Mouse (Mus musculus): ENCODE measurements around the gene Nlrc4. TPM values are rescaled to one million over a fixed set of nuclear protein-coding genes. Genes with fewer than 3 reads are reported as not detected.
"Not testable (repeated sequence)": the region's sequence is repeated elsewhere in the genome, so short reads cannot be mapped to it uniquely, and the experiment has no call there.

Gene Nlrc4
- total RNA-seq (2021), result under 1 TPM; 0.22 to 0.36 TPM
- long read RNA-seq, experiment 1, partial matches to known transcripts, result 1 of 1 reads
- long read RNA-seq, experiment 1, other reads (novel, unspliced or antisense), result 0 of 1 reads
- long read RNA-seq, experiment 2, result 0 reads

- peak in 1 of 2 experiments; percentile 10 for DNase-seq
These were observed at the start of gene Nlrc4 for GRCm38 (mm10) chr17:74458711-74459408. Gene Nlrc4, minus strand, starts transcription at chr17:74459142.

DNA sequence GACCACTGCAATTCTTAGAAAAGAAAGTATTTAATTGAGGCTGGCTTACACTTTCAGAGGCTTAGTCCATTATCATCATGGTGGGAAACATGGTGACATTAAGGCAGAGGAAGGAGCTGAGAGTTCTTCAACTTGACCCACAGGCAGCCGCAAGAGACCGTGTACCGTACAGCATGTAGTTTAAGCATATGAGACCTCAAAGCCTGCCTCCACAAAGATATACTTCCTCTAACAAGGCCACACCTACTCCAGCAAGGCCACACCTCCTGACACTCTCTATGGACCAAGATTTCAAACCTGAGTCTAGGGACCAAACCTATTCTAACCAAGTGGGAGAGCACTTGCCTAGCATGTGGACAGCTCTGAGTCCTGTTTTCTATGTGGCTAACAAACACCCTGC is 49.7 kb upstream of the Nlrc4 start:
- no peak for DNase-seq

GRCm38 (mm10) chr17:74507934-74508333 is 49.0 kb upstream of the Nlrc4 start:
- no peak for DNase-seq

- DNase-seq, result no peak
These were observed 42.1 kb upstream of the Nlrc4 start for GRCm38 (mm10) chr17:74501085-74501484.

GRCm38 (mm10) chr17:74500204-74500603 is 41.3 kb upstream of the Nlrc4 start:
- no peak for DNase-seq

- DNase-seq, result no peak
These were observed 32.6 kb upstream of the Nlrc4 start for GRCm38 (mm10) chr17:74491565-74491964.

DNA sequence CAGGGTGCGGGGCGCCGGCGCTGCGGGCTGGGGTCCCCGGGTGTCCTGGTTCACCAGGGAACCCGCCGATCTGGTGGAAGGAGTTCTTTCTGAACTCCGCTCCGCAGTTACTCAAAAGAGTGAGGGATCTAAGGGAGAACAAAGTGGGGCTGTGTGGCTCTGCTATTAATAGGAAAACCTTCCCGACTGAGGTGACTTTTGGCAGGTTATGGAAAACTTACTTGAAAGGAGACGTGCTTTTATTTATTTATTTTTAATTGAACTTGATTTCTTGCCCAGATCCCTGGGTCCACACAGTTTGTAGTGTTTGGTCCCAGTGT is 30.9 kb upstream of the Nlrc4 start:
- no peak for DNase-seq

DNA sequence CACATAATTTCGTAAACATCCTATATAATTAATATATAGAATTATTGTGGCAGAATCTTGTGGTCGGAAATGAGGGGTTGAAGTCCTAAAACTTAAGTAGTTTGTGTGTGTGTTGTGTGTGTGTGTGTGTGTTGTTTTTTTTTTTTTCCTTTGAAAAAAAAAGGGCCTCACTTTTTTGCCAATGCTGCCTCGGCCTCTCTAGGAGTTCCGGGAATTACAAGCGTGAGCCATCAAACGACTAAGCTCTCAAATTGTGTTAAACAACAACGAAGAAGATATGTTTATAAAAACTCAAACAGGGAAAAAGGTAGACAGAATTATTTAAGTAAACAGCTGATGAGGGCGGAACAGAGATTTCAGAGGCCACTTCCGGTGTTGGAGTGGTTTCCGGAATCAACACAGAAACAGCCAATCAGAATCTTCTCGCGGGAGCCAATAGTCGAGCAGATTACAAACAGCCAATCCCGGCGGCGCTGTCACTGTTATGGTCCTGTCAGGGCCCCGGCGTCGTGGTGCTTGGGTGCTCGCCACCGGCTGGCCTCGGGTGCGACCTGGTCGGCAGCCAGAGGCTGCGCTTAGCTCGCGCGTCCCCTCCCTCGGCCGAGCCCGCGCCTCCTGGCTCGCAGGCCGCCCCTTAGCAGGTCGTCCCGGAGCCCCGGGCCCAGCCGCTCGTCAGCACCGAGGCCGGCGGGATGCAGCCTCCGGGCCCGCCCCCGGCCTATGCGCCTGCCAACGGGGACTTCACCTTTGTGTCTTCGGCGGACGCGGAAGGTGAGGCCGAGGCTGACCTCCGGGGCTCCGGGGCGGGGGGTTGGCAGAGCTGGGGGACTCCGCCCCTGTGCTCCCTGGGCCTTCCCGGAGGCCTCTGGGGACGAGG is 30.3 kb upstream of the Nlrc4 start, which contains the start of gene Yipf4:
Yipf4 (plus strand) TSS at position 470 of the 877 bp plus-strand sequence.
- peak; percentile 98 to 99 for DNase-seq

DNA sequence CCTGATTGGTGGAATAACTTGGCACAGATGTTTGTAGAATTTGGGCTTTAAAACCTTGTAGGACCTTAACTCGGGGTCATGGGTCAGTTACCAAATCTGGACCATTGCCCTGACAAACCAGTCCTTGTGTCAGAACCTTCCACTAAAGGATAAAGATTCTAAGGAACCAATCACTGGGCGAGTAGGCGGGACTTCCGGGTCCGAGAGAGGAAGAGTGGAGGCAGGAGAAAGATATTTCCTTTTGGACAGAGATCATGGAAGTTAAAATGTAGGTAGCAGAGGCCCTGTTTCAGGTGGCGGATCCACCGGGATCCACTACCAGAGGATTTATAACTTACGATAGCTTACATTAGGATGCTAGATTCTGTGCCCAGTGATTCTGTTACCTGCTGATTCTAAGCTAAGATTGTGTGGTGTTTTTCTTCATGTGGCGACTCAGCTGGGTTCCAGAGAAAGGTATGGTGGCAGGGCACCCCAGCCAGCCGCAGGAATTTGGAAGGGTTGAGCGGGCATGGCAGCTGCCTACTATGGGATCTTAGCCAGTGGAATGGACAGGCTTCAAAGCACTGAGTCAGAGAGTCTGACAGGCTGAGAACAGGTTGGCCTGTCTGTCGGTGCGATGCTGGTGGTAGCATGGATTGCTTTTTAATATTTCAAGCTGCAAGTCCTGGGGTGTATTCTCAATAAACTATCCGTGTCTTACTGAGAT is 21.6 kb upstream of the Nlrc4 start:
- no peak for DNase-seq

DNA sequence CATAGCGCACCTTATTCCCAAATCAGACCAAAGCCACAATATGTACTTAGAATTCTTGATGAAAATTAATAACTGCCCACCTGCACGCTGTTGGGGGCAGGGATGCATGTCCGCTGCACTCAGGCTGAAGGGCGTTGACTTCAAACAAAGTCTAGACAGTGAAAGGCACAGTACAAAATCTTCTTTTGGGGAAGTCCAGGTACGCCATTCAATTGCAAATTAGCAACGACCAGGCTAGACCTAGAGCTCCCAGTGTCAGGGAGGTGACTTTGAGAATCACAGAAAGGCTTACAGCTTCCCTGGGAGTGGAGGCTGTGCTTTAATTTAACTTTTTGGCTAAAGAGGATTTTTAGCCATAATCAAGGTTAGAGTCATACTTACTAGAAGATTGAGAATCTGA is 11.2 kb upstream of the Nlrc4 start:
- DNase-seq, result not testable (repeated sequence)

- DNase-seq, result not testable (repeated sequence)
These were observed 9.0 kb upstream of the Nlrc4 start for GRCm38 (mm10) chr17:74467981-74468380.

GRCm38 (mm10) chr17:74463510-74463909 is 4.6 kb upstream of the Nlrc4 start:
- DNase-seq, result no peak

- no peak for DNase-seq
These were observed 817 bp downstream of the Nlrc4 start for GRCm38 (mm10) chr17:74457972-74458677.

- no peak for DNase-seq
These were observed 2.1 kb downstream of the Nlrc4 start for GRCm38 (mm10) chr17:74456825-74457224.

- no peak for DNase-seq
These were observed 3.5 kb downstream of the Nlrc4 start for GRCm38 (mm10) chr17:74455426-74455825.

DNA sequence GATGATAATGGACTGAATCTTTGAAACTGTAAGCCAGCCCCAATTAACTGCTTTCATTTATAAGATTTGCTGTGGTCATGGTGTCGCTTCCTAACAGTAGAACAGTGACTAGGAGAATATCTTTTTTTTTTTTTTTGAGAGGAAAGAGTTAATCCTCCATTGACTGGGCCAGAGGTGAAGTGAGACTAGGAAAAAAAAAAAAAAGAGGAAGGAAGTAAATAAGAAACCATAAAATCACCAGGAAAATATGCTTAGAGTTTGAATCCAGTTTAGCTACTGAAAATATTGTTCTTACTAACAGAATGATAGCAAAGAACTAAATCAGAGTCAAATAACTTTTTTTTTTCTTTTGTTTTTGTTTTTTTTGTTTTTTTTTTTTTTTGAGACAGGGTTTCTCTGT is 4.3 kb downstream of the Nlrc4 start:
- no peak for DNase-seq

DNA sequence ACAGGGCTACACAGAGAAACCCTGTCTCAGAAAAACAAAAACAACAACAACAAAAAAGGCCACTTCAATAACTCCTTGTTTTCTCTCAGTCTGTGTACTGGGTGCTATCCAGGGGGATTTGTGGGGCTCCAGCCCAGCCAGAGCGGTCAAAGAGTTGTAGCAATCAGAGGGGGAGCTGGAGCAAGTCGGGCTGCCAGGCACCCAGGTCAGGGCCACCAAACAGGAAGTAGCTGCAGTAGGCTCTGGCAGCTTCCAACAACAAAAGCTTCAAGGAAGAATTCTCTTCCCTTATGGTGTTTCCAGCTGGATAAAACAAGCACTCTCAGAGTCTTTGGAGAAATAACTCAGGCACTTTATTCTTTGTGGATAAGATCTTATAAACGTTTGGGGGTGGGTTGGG is 5.0 kb downstream of the Nlrc4 start:
- DNase-seq, result no peak

GRCm38 (mm10) chr17:74449776-74450175 is 9.2 kb downstream of the Nlrc4 start:
- no peak for DNase-seq

DNA sequence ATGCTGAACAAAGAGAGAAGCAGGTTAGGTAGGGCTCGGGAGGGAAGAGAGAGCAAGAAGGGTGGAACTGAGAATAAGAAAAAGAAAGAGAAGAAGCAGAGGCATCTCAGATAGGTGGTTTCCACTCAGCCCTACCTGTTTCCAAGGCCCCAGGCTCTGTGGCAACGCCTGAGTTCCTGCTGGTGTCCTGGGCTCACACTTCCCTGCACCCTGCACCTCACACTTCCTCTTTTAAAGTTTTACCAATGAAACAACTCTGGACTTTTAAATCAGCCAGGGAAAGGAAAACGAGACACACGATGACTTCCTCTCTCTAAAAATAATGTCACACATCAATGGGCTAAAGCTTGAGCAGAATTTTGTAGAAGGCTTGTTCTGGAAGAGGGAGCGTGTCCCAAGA is 18.5 kb downstream of the Nlrc4 start:
- DNase-seq, result peak in 1 of 2 experiments; percentile 14

DNA sequence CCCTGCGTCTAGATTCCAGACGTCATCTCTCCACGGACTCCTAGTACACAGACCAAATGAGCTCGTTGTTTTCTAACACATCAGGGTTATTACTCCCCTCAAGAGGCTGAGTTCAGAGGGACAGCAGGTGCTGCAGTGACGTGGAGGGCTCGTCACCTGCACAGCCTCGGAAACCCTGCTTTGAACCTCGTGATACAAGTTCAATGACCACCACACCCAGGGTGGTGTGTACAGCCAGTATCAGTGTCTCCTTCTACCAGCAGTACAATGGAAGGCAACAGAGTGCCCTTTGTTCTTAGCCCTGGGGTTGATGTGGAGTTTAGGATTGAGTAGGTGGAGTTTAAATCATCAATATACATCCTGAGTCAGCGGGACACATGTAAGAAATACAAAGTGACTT is 21.2 kb downstream of the Nlrc4 start:
- DNase-seq, result no peak

DNA sequence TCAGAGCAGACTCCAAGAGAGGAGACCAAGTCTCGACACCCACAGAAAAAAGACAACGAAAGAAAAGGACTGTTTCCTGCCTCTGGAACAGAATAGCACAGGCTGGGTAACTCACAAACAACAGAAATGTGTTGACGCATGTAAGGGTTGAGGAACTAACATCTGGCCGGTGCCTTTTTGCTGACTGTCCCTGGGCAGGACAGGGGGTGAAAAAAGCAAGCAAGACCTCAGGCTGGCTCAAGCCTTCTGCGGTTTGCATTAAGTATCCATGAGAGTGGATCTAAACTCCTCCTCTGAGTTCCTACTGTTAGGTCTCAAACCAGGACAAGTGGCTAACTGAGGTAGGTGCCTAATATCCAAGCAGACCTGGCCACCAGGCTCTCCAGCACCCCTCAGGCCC is 26.3 kb downstream of the Nlrc4 start:
- peak in 1 of 2 experiments; percentile 35 for DNase-seq

DNA sequence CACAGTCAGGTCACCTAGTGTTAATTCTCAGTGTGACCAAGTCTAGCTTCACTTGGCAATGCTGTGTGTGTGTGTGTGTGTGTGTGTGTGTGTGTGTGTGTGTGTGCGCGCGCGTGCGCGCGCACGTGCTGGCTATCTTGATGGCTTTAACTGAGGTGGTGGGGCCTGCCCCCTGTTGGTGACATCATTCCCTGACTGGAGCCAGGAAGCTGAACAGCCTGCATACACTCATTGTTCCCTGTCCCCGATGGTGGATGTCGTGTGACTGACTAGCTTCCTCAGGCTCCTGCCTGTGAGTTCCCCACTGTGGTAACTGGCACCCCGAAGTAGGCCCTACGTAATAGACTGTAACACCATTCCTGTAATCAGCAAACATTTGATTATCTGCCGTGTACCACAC is 27.5 kb downstream of the Nlrc4 start:
- peak in 1 of 2 experiments; percentile 47 for DNase-seq

Data from heart, adult 18-20 months (tissue).